Mouse (Mus musculus) lung, adult 2 months (tissue): ENCODE data around the gene H2-Oa.

Source experiments
- CTCF ChIP-seq: fragments of 200-500 bp; IDR thresholded peaks from 2 replicates; pipeline ENCODE4 v1.5.1; 2011; ENCODE audit warnings: mild to moderate bottlenecking, low read length, control low read depth; ENCODE audit not compliant: insufficient read depth
- POLR2A ChIP-seq: fragments of 200-500 bp; IDR thresholded peaks from 2 replicates; pipeline ENCODE4 v1.6.1; 2011; ENCODE audit warnings: low read depth, mild to moderate bottlenecking, control low read depth, low read length, borderline replicate concordance; ENCODE audit errors: extremely low read depth

- TF ChIP-seq CTCF (no peak), POLR2A (no peak)
Measured at GRCm38 (mm10) chr17:34131911-34132310, 39.8 kb downstream of the H2-Oa start.
